Mouse (Mus musculus) limb, embryonic 11.5 days (tissue): ENCODE data around the gene Scaf11. TPM values are rescaled to one million over a fixed set of nuclear protein-coding genes. Genes with fewer than 3 reads are reported as not detected.

Source experiments
- ATAC-seq: fragments of 200-750 bp; cut with Nextera tagmentation; 2 replicates; pipeline ENCODE4 v1.8.0; 2017; ENCODE audit warnings: low read depth; ENCODE audit not compliant: insufficient number of reproducible peaks, low FRiP score, low TSS enrichment
- DNase-seq: peaks from one replicate; pipeline ENCODE4 v3.0.0-alpha.2; 2015; ENCODE audit warnings: low spot score
- H3K27ac ChIP-seq: fragments of 300-500 bp; sonication (generic); replicated peaks from 2 replicates; pipeline ENCODE4 v1.5.1; 2014; ENCODE audit warnings: low read depth, mild to moderate bottlenecking, low read length
- H3K27me3 ChIP-seq: fragments of 300-500 bp; sonication (generic); 2 replicates; pipeline ENCODE4 v1.6.1; 2014; ENCODE audit warnings: mild to moderate bottlenecking, low read length, mixed read lengths; ENCODE audit not compliant: control insufficient read depth, insufficient read depth
- H3K36me3 ChIP-seq: fragments of 300-500 bp; sonication (generic); 2 replicates; pipeline ENCODE4 v1.6.1; 2014; ENCODE audit warnings: mild to moderate bottlenecking, low read length, moderate library complexity, mixed read lengths; ENCODE audit not compliant: control insufficient read depth, insufficient read depth
- H3K4me1 ChIP-seq: fragments of 300-500 bp; sonication (generic); 2 replicates; pipeline ENCODE4 v1.6.1; 2014; ENCODE audit warnings: low read length, mixed read lengths; ENCODE audit not compliant: control insufficient read depth, insufficient read depth
- H3K4me2 ChIP-seq: fragments of 300-500 bp; sonication (generic); 2 replicates; pipeline ENCODE4 v1.6.1; 2014; ENCODE audit warnings: low read depth, mild to moderate bottlenecking, moderate library complexity; ENCODE audit not compliant: severe bottlenecking
- H3K4me3 ChIP-seq: fragments of 300-500 bp; sonication (generic); 2 replicates; pipeline ENCODE4 v1.5.1; 2014; ENCODE audit warnings: low read depth, low read length
- H3K9ac ChIP-seq: fragments of 300-500 bp; sonication (generic); 2 replicates; pipeline ENCODE4 v1.6.1; 2014; ENCODE audit warnings: mild to moderate bottlenecking, low read length
- H3K9me3 ChIP-seq: fragments of 300-500 bp; sonication (generic); 2 replicates; pipeline ENCODE4 v1.6.1; 2016; ENCODE audit warnings: low read length; ENCODE audit not compliant: control insufficient read depth
- WGBS: fragments of 180-500 bp; shearing (Covaris S2); extraction: QIAGEN DNeasy Blood & Tissue Kit; methylation state at CpG from one replicate; pipeline ENCODE4 v1.1.7; 2014; 5-methylcytosine and 5-hydroxymethylcytosine counted together
- polyA plus RNA-seq: library from polyadenylated mRNA; unstranded; fragments of >200 nt; fragmentation: Nextera tagmentation; extraction: Ambion mirVana; gene quantifications from 2 replicates; pipeline ENCODE4 v1.2.1, GENCODE M21; 2014

Scaf11 gene
- polyA plus RNA-seq, 1 experiment from 2014 or later: 138 TPM

- Histone ChIP-seq H3K9ac (no peak overlapping the region), H3K36me3 (no peaks in the 10 kb centered on the region), H3K4me1 (peaks cover 5% of the 10 kb centered on the region; the same call in 1 of the 2 replicates), H3K4me3 (no peak overlapping the region), H3K27me3 (no peaks in the 10 kb centered on the region), H3K27ac (no peak overlapping the region), H3K9me3 (no peaks in the 10 kb centered on the region), H3K4me2 (no peak overlapping the region)
- no peak for DNase-seq
- WGBS: 72% methylated on average over 5 of the region's 5 CpGs
- no peak for ATAC-seq
Measured at GRCm38 (mm10) chr15:96490123-96490522, 29.5 kb upstream of the Scaf11 start.

GRCm38 (mm10) chr15:96488941-96489786 is 28.5 kb upstream of the Scaf11 start:
- no peak overlapping the region for H3K4me3 ChIP-seq
- WGBS: 33% methylated on average over 20 of the region's 20 CpGs
- no peak overlapping the region for H3K9ac ChIP-seq
- H3K4me1 ChIP-seq: peaks cover 5% of the 10 kb centered on the region; the same call in 1 of the 2 replicates
- no peaks in the 10 kb centered on the region for H3K27me3 ChIP-seq
- no peak overlapping the region; the same call in 1 of the 2 replicates for H3K27ac ChIP-seq
- ATAC-seq (no peak), DNase-seq (peak; percentile 44)
- no peaks in the 10 kb centered on the region for H3K9me3 ChIP-seq
- H3K4me2 ChIP-seq: no peak overlapping the region
- no peaks in the 10 kb centered on the region for H3K36me3 ChIP-seq

- 69% methylated on average over 12 of the region's 12 CpGs for WGBS
- no peak for ATAC-seq
Measured at GRCm38 (mm10) chr15:96487066-96487698, 26.5 kb upstream of the Scaf11 start.

GRCm38 (mm10) chr15:96480822-96481221 is 20.2 kb upstream of the Scaf11 start:
- Histone ChIP-seq H3K36me3 (no peaks in the 10 kb centered on the region), H3K4me1 (no peaks in the 10 kb centered on the region), H3K27me3 (no peaks in the 10 kb centered on the region), H3K4me3 (no peak overlapping the region), H3K9me3 (no peaks in the 10 kb centered on the region), H3K4me2 (no peak overlapping the region), H3K9ac (no peak overlapping the region), H3K27ac (no peak overlapping the region)
- ATAC-seq (no peak), DNase-seq (no peak)
- WGBS: 91% methylated on average over 2 of the region's 3 CpGs

More at GRCm38 (mm10) chr15:96487066-96487698, 26.5 kb upstream of the Scaf11 start:
- H3K4me2 ChIP-seq: no peak overlapping the region
- no peak for DNase-seq
- H3K9me3 ChIP-seq: no peaks in the 10 kb centered on the region
- no peaks in the 10 kb centered on the region for H3K36me3 ChIP-seq
- H3K4me3 ChIP-seq: no peak overlapping the region
- no peak overlapping the region for H3K27ac ChIP-seq
- H3K4me1 ChIP-seq: peaks cover 5% of the 10 kb centered on the region; the same call in 1 of the 2 replicates
- H3K27me3 ChIP-seq: no peaks in the 10 kb centered on the region
- no peak overlapping the region for H3K9ac ChIP-seq

- ATAC-seq: no peak
- no peaks in the 10 kb centered on the region for H3K9me3 ChIP-seq
- WGBS: 88% methylated on average over 12 of the region's 12 CpGs
Measured at GRCm38 (mm10) chr15:96478006-96478405, 17.4 kb upstream of the Scaf11 start.

GRCm38 (mm10) chr15:96476359-96476758 is 15.7 kb upstream of the Scaf11 start:
- ATAC-seq: no peak

More at GRCm38 (mm10) chr15:96478006-96478405, 17.4 kb upstream of the Scaf11 start:
- no peaks in the 10 kb centered on the region for H3K36me3 ChIP-seq
- no peak for DNase-seq
- H3K27ac ChIP-seq: no peak overlapping the region
- no peaks in the 10 kb centered on the region for H3K27me3 ChIP-seq
- H3K9ac ChIP-seq: no peak overlapping the region
- H3K4me3 ChIP-seq: no peak overlapping the region
- no peaks in the 10 kb centered on the region for H3K4me1 ChIP-seq
- no peak overlapping the region for H3K4me2 ChIP-seq

GRCm38 (mm10) chr15:96475571-96475972 is 14.9 kb upstream of the Scaf11 start:
- ATAC-seq (no peak), DNase-seq (no peak)
- H3K4me1 ChIP-seq: no peaks in the 10 kb centered on the region
- no peaks in the 10 kb centered on the region for H3K27me3 ChIP-seq
- H3K4me3 ChIP-seq: no peak overlapping the region
- no peak overlapping the region for H3K27ac ChIP-seq
- no peaks in the 10 kb centered on the region for H3K9me3 ChIP-seq
- WGBS: 83% methylated on average over 7 of the region's 7 CpGs
- H3K36me3 ChIP-seq: no peaks in the 10 kb centered on the region
- H3K4me2 ChIP-seq: no peak overlapping the region
- H3K9ac ChIP-seq: no peak overlapping the region

More at GRCm38 (mm10) chr15:96476359-96476758, 15.7 kb upstream of the Scaf11 start:
- H3K36me3 ChIP-seq: no peaks in the 10 kb centered on the region
- H3K4me2 ChIP-seq: no peak overlapping the region
- DNase-seq: peak; percentile 95
- 10% methylated on average over 7 of the region's 7 CpGs for WGBS
- no peak overlapping the region for H3K4me3 ChIP-seq
- no peaks in the 10 kb centered on the region for H3K4me1 ChIP-seq
- no peak overlapping the region for H3K9ac ChIP-seq
- H3K9me3 ChIP-seq: no peaks in the 10 kb centered on the region
- no peak overlapping the region for H3K27ac ChIP-seq
- no peaks in the 10 kb centered on the region for H3K27me3 ChIP-seq

- DNase-seq: no peak
Measured at GRCm38 (mm10) chr15:96474325-96474955, 13.8 kb upstream of the Scaf11 start.

More at GRCm38 (mm10) chr15:96474325-96474955, 13.8 kb upstream of the Scaf11 start:
- Histone ChIP-seq H3K36me3 (no peaks in the 10 kb centered on the region), H3K4me3 (no peak overlapping the region), H3K27ac (no peak overlapping the region), H3K4me1 (no peaks in the 10 kb centered on the region), H3K27me3 (no peaks in the 10 kb centered on the region), H3K4me2 (no peak overlapping the region), H3K9me3 (no peaks in the 10 kb centered on the region), H3K9ac (no peak overlapping the region)
- 71% methylated on average over 20 of the region's 20 CpGs for WGBS
- ATAC-seq: no peak
